8 mouse cellular contexts compared by ENCODE assay signal in genomic region chr9:120492400-120493351, GRCm38 (mm10). TPM values are rescaled to one million over a fixed set of nuclear protein-coding genes. Genes with fewer than 3 reads are reported as not detected.
A peak's percentile ranks its signal among the peaks of the same experiment; 100 is the strongest.
DNase-seq lines count a peak whose midpoint lies in the region; ATAC-seq and TF ChIP-seq lines count a peak whose summit lies in the region.

No protein-coding gene starts in this region.

- H3K4me1 ChIP-seq in ES-Bruce4 (ENCODE audit: control insufficient read depth, insufficient read depth, low read length): no peaks in the 10 kb centered on the region
- peaks cover 36% of the 10 kb centered on the region for H3K4me1 ChIP-seq in forebrain, embryonic 15.5 days
- peaks cover 2% of the 10 kb centered on the region; the same call in 1 of the 2 replicates for H3K4me1 ChIP-seq in lung, adult 2 months (ENCODE audit: control insufficient read depth, insufficient read depth, low read length)

- no peaks in the 10 kb centered on the region for H3K27me3 ChIP-seq in ES-Bruce4 (ENCODE audit: control insufficient read depth, insufficient read depth, low read length, poor library complexity, severe bottlenecking)
- no peaks in the 10 kb centered on the region for H3K27me3 ChIP-seq in forebrain, embryonic 15.5 days

- no peak for TF ChIP-seq CTCF in ES-Bruce4 (IDR thresholded peaks at IDR 0.05; ENCODE audit: low read depth, low read length)
- TF ChIP-seq CTCF in layer of hippocampus, adult 2 months (conservative IDR thresholded peaks at IDR 0.05): no peak
- TF ChIP-seq CTCF in lung, adult 2 months (IDR thresholded peaks at IDR 0.05; ENCODE audit: insufficient read depth, low read length): no peak

- H3K9me3 ChIP-seq in ES-Bruce4 (replicated peaks; ENCODE audit: control insufficient read depth, insufficient read depth, low read length, poor library complexity, severe bottlenecking): no peaks in the 10 kb centered on the region
- no peaks in the 10 kb centered on the region for H3K9me3 ChIP-seq in forebrain, embryonic 15.5 days

- WGBS in forebrain, embryonic 15.5 days: 0% methylated on average over 81 of the region's 97 CpGs
- 1% methylated on average over 82 of the region's 97 CpGs for WGBS in lung, adult 2 months

- H3K27ac ChIP-seq in ES-Bruce4 (ENCODE audit: insufficient read depth, low read length): no peak overlapping the region
- peak overlapping the region; percentile 89 for H3K27ac ChIP-seq in forebrain, embryonic 15.5 days (replicated peaks)
- H3K27ac ChIP-seq in layer of hippocampus, adult 2 months: peak overlapping the region; percentile 95

- peak; percentile 82 for ATAC-seq in forebrain, embryonic 15.5 days (replicated peaks)
- ATAC-seq in neutrophil, adult 5-6 weeks (ENCODE audit: extremely low read depth, insufficient number of reproducible peaks, low FRiP score, poor library complexity, severe bottlenecking): peak; percentile 52

- peak overlapping the region; percentile 76 for H3K4me3 ChIP-seq in ES-Bruce4 (ENCODE audit: low read depth, low read length)
- H3K4me3 ChIP-seq in forebrain, embryonic 15.5 days: peak overlapping the region; percentile 92
- H3K4me3 ChIP-seq in layer of hippocampus, adult 2 months: peak overlapping the region; percentile 98
- H3K4me3 ChIP-seq in lung, adult 2 months (replicated peaks; ENCODE audit: extremely low read depth, low read depth, low read length): peak overlapping the region; percentile 65

- H3K4me2 ChIP-seq in forebrain, embryonic 15.5 days (replicated peaks): peak overlapping the region; percentile 71

- DNase-seq in cerebellum, adult 11 months: peak; percentile 82
- DNase-seq in heart, postnatal 36 days: peak; percentile 84 to 85
- DNase-seq in layer of hippocampus, adult 2 months (ENCODE audit: low spot score in 2 of 2): peak; percentile 75 to 84
- DNase-seq in lung, adult 2 months: peak; percentile 76
- DNase-seq in thymus, adult 18-20 months: peak; percentile 66 to 75

- peak overlapping the region; percentile 94 for H3K9ac ChIP-seq in ES-Bruce4 (ENCODE audit: low read depth, poor library complexity, severe bottlenecking)
- H3K9ac ChIP-seq in forebrain, embryonic 15.5 days (replicated peaks): peak overlapping the region; percentile 100

- intact Hi-C loops in heart, postnatal 36 days (cut with DNase I): loop anchor here (5.0 kb wide), 1 partner anchor 355 kb away; no protein-coding TSS in a partner anchor

- TF ChIP-seq EP300 in ES-Bruce4 (IDR thresholded peaks at IDR 0.05; ENCODE audit: insufficient read depth, low read depth, low read length): no peak

- TF ChIP-seq POLR2A in ES-Bruce4 (IDR thresholded peaks at IDR 0.05; ENCODE audit: insufficient read depth, low read length): no peak
- no peak for TF ChIP-seq POLR2A in lung, adult 2 months (IDR thresholded peaks at IDR 0.05; ENCODE audit: borderline replicate concordance, extremely low read depth, low read depth, low read length)

- H3K36me3 ChIP-seq in ES-Bruce4 (ENCODE audit: control insufficient read depth, insufficient read depth, low read length, poor library complexity, severe bottlenecking): peaks cover 7% of the 10 kb centered on the region
- peaks cover 19% of the 10 kb centered on the region for H3K36me3 ChIP-seq in forebrain, embryonic 15.5 days

RNA-seq across cellular contexts. Expression of gene Eif1b, which starts 0.6 kb away (rescaled TPM):
- polyA plus RNA-seq in ES-Bruce4 (2011; ENCODE audit: insufficient read depth, insufficient read length, low read depth, missing spikeins): 27.0 TPM in 2 replicates
- 495 and 511 TPM in 2 replicates for polyA plus RNA-seq in forebrain, embryonic 15.5 days (2015; fragmentation: Nextera tagmentation; extraction: Ambion mirVana)
- 10 to 100 TPM; 53.8 to 64.1 TPM for total RNA-seq in heart, postnatal 36 days (2021)
- 100 to 1,000 TPM; 203 to 206 TPM for total RNA-seq in layer of hippocampus, adult 2 months (2021)
- 31.4 and 45.8 TPM in 2 replicates for polyA plus RNA-seq in lung, adult 2 months (2012; rRNA removed)
- total RNA-seq in neutrophil, adult 5-6 weeks (2017): 52.8 and 62.4 TPM in 2 replicates

RNA-seq across cellular contexts. Expression of gene Entpd3, which starts 46.9 kb away (rescaled TPM):
- 0.58 and 1.3 TPM in 2 replicates for polyA plus RNA-seq in ES-Bruce4 (2011; ENCODE audit: insufficient read depth, insufficient read length, low read depth, missing spikeins)
- 1.5 and 1.9 TPM in 2 replicates for polyA plus RNA-seq in forebrain, embryonic 15.5 days (2015; fragmentation: Nextera tagmentation; extraction: Ambion mirVana)
- not detected for total RNA-seq in heart, postnatal 36 days (2021)
- total RNA-seq in layer of hippocampus, adult 2 months (2021): 1 to 10 TPM; 7.6 to 7.7 TPM
- polyA plus RNA-seq in lung, adult 2 months (2012; rRNA removed): 3.7 and 5.7 TPM in 2 replicates
- total RNA-seq in neutrophil, adult 5-6 weeks (2017): 8.0 and 8.2 TPM in 2 replicates
